Mouse (Mus musculus) embryonic facial prominence, embryonic 12.5 days (tissue): Measurements from ENCODE around the gene Foxd1. TPM values are rescaled to one million over a fixed set of nuclear protein-coding genes. Genes with fewer than 3 reads are reported as not detected.
A peak's percentile ranks its signal among the peaks of the same experiment; 100 is the strongest.

ENCODE experiments used
- ATAC-seq: fragments of 200-750 bp; cut with Nextera tagmentation; 2 replicates; pipeline ENCODE4 v1.8.0; 2017; ENCODE audit not compliant: insufficient number of reproducible peaks, insufficient read depth, low FRiP score, low TSS enrichment
- H3K27ac ChIP-seq: fragments of 300-500 bp; sonication (generic); 2 replicates; pipeline ENCODE4 v1.5.1; 2016; ENCODE audit warnings: mild to moderate bottlenecking
- H3K27me3 ChIP-seq: fragments of 300-500 bp; sonication (generic); 2 replicates; pipeline ENCODE4 v1.6.1; 2016; ENCODE audit warnings: mild to moderate bottlenecking, moderate library complexity
- H3K36me3 ChIP-seq: fragments of 300-500 bp; sonication (generic); 2 replicates; pipeline ENCODE4 v1.6.1; 2016; ENCODE audit warnings: mild to moderate bottlenecking
- H3K4me1 ChIP-seq: fragments of 300-500 bp; sonication (generic); 2 replicates; pipeline ENCODE4 v1.6.1; 2016
- H3K4me2 ChIP-seq: fragments of 300-500 bp; sonication (generic); replicated peaks from 2 replicates; pipeline ENCODE4 v1.6.1; 2016; ENCODE audit warnings: mild to moderate bottlenecking, moderate library complexity
- H3K4me3 ChIP-seq: fragments of 300-500 bp; sonication (generic); 2 replicates; pipeline ENCODE4 v1.5.1; 2016; ENCODE audit warnings: mild to moderate bottlenecking
- H3K9ac ChIP-seq: fragments of 300-500 bp; sonication (generic); 2 replicates; pipeline ENCODE4 v1.6.1; 2016; ENCODE audit warnings: mild to moderate bottlenecking, moderate library complexity
- H3K9me3 ChIP-seq: fragments of 300-500 bp; sonication (generic); 2 replicates; pipeline ENCODE4 v1.6.1; 2016; ENCODE audit warnings: mild to moderate bottlenecking, moderate library complexity
- WGBS: fragments of 180-500 bp; shearing (Covaris S2); methylation state at CpG from one replicate; pipeline ENCODE4 v1.1.7; 2016; 5-methylcytosine and 5-hydroxymethylcytosine counted together
- polyA plus RNA-seq: library from polyadenylated mRNA; unstranded; fragments of >200 nt; fragmentation: Nextera tagmentation; extraction: Ambion mirVana; gene quantifications from 2 replicates; pipeline ENCODE4 v1.2.1, GENCODE M21; 2016

The Foxd1 gene
- polyA plus RNA-seq, 1 experiment from 2014 or later, result 9.5 TPM

DNA sequence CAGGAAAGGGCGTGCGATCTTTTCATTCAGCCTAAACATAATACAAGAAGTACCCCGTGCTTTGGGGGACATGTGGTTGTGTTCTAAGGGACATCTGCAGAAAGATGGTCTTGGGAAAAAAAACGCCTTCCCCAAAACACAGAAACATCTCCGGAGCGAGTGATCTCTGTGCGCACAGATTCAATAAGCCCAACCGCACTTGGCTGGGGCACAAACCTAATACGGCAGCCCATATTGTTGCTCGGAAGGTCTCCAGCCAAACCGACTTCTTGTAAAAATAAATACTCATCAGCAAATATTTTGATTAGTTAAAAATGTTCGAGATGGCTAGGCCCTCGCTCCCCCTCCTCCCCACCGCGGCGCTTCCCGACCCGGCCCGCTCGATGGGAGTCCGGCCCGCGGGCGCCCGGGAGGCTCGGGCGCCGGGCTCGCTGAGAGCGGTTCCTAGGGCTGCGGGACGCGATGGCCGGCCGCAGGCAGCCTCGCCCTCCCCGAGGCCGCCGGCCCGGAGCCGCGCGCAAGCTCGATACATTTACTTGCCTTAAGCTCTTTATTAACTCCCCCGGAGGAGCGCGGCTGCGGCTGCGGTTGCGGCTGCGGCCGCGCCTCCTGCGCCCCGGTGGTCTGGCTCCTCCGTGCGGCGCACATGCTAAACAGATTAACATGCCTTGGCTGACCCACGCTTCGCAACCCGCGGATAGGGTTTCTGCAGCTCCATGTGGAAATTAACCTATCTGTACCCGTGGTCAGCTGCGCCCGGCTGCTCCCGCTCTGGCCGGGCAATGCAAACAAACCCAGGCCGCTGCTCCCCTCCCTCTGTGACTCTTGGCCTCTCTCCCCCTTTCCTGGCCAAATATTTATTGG lies 37.0 kb downstream of the Foxd1 start:
- Histone ChIP-seq H3K4me1 (peaks cover 40% of the 10 kb centered on the region), H3K4me2 (peak overlapping the region; percentile 77), H3K9me3 (no peaks in the 10 kb centered on the region), H3K36me3 (no peaks in the 10 kb centered on the region), H3K27ac (peak overlapping the region; percentile 90), H3K27me3 (peaks cover 35% of the 10 kb centered on the region), H3K9ac (peak overlapping the region; percentile 54), H3K4me3 (peak overlapping the region; percentile 41)
- under 1% methylated on average over 63 of the region's 68 CpGs for WGBS
- peak; percentile 49 for ATAC-seq

DNA sequence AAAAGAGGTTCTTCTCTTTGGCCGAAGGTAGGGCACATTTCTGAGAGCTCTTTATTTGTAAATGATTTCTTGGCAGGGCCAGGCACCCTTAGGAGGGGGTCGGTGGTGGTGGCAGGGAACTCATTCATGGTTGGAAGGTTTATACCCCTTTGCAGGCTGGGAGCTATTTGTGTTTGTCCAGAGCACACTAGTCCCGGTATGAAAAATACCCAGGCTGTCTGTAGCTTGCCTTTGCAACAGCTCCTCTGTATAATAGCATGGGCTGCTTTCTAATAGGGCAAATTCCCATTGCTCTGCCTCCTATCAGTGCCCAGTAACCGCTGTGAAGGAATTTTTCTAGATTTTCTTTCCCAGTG lies 37.6 kb downstream of the Foxd1 start:
- 1% methylated on average over 4 of the region's 4 CpGs for WGBS
- Histone ChIP-seq H3K9ac (peak overlapping the region; percentile 54; the same call in 1 of the 2 replicates), H3K27me3 (peaks cover 35% of the 10 kb centered on the region), H3K4me1 (peaks cover 40% of the 10 kb centered on the region), H3K36me3 (no peaks in the 10 kb centered on the region), H3K9me3 (no peaks in the 10 kb centered on the region; the same call in 1 of the 2 replicates), H3K27ac (peak overlapping the region; percentile 90; the same call in 1 of the 2 replicates), H3K4me2 (peak overlapping the region; percentile 77), H3K4me3 (peak overlapping the region; percentile 41)
- ATAC-seq, result no peak

DNA sequence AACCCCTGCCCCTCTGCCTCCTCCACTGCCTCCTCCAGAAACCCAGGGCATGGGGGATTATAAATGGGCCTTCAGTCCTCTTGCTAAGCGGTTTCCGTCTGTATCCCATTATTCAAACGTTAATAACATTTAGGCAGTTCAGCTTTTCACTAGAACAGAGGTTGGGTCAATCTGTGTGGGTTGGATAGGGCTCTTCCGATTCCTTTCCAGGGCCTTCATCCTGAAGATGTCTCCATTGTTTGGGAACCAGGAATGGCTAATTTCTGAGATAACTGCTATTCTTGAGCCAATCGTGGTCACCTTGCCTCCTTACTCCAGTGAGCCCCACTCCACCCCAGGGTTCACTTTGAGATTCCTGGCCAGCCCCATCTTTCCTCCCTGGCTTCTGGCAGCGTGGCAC lies 38.0 kb downstream of the Foxd1 start:
- Histone ChIP-seq H3K4me3 (no peak overlapping the region), H3K27ac (peak overlapping the region; percentile 90)
- WGBS, result 11% methylated on average over 6 of the region's 6 CpGs

DNA sequence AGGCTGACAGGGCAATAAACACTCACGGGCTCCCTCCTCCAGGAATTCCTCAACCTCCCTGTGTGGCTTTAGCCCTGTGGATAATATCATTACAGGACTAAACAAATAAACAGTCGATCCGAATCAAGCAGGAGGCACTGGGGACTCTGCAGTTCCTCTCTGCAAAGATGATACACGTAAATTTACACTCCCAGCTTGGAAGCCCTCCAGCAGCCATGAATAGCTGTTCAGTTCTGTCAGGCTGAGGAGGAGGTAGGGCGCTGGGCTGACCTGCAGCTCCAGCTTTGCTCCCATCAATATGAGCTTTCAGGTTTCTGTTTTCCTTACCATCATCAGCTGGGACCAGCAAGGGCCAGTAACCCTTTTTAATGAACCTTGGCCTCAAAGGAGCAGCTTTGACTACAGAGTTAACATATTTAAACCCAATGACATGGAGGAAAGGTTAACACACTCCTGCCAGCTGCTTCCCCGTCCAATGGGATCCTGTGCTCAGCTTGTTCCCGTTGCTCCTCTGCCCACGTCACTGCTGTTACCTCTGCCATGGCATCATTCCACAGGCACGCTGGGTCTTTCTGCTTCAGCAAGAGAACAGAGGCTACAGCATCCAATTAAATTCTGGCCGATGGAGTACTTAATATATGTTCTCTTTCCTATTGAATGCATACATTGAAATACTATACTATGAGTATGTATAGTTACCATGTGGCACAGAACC lies 39.5 kb downstream of the Foxd1 start:
- peaks cover 33% of the 10 kb centered on the region for H3K27me3 ChIP-seq
- WGBS, result 21% methylated on average over 10 of the region's 10 CpGs
- H3K4me1 ChIP-seq, result peaks cover 40% of the 10 kb centered on the region

More for the DNA sequence above, 38.0 kb downstream of the Foxd1 start:
- H3K4me2 ChIP-seq, result peak overlapping the region; percentile 17; the same call in 1 of the 2 replicates
- no peaks in the 10 kb centered on the region; the same call in 1 of the 2 replicates for H3K9me3 ChIP-seq
- H3K9ac ChIP-seq, result no peak overlapping the region
- H3K27me3 ChIP-seq, result peaks cover 35% of the 10 kb centered on the region
- peaks cover 40% of the 10 kb centered on the region for H3K4me1 ChIP-seq
- no peaks in the 10 kb centered on the region for H3K36me3 ChIP-seq
- no peak for ATAC-seq

More for the DNA sequence above, 39.5 kb downstream of the Foxd1 start:
- ATAC-seq, result no peak; the same call in 1 of the 2 replicates
- Histone ChIP-seq H3K27ac (peak overlapping the region; percentile 90; the same call in 1 of the 2 replicates), H3K36me3 (no peaks in the 10 kb centered on the region), H3K4me2 (no peak overlapping the region), H3K9me3 (no peaks in the 10 kb centered on the region; the same call in 1 of the 2 replicates), H3K9ac (no peak overlapping the region), H3K4me3 (no peak overlapping the region)

Other genes with a start within 250 kb of the Foxd1 start
- gene Arhgef28, start 147.8 kb upstream of the Foxd1 start, polyA plus RNA-seq, result 14.7 and 15.1 TPM in 2 replicates
- 42.2 and 43.2 TPM in 2 replicates for gene Utp15, start 91.2 kb upstream of the Foxd1 start, polyA plus RNA-seq
- gene Ankra2, start 91.2 kb upstream of the Foxd1 start, polyA plus RNA-seq, result 24.7 and 25.8 TPM in 2 replicates
- not detected in 2 replicates for gene Gm21976, start 74.4 kb upstream of the Foxd1 start, polyA plus RNA-seq
- 731 and 771 TPM in 2 replicates for gene Btf3, start 37.2 kb upstream of the Foxd1 start, polyA plus RNA-seq
- 0.76 and 1.2 TPM in 2 replicates for gene Gm10320, start 137.8 kb downstream of the Foxd1 start, polyA plus RNA-seq